Mouse (Mus musculus) gastrocnemius, postnatal 10 days (tissue): Measurements from ENCODE around the gene Apol9b. TPM values are rescaled to one million over a fixed set of nuclear protein-coding genes. Genes with fewer than 3 reads are reported as not detected.
A peak's percentile ranks its signal among the peaks of the same experiment; 100 is the strongest.

ENCODE experiments used
- DNase-seq: peaks from one replicate; pipeline ENCODE4 v3.0.0; 2021; ENCODE audit warnings: mixed read lengths
- total RNA-seq, 2 experiments: library from RNA; stranded (reverse); gene quantifications; 2 replicates each; pipeline ENCODE4 v1.2.3; 2021

Apol9b gene
- total RNA-seq, 2 experiments from 2014 or later: not detected

- no peak for DNase-seq
These were observed 19.6 kb downstream of the Apol9b start for GRCm38 (mm10) chr15:77748414-77748813.

DNA sequence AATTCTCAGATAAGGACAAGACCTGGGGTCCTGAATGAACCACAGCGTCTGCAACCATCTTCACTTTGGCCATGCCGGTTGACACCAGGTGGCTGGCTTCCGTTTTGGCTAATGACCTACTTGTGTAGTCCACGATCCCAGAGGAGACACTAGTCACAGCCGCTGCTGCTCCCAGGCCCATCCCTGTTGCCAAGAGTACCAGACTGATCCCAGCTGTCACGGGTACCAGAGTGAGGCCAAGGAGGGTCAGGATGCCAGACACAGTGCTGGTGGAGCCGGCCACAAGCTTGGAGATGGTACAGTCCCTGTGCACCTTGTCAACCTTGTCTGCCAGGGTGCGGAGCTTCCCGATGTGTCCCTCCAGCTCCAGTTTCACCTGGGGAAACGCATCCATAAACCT, 20.9 kb downstream of the Apol9b start:
- no peak for DNase-seq

- DNase-seq: no peak
These were observed 21.6 kb downstream of the Apol9b start for GRCm38 (mm10) chr15:77750461-77750860.

GRCm38 (mm10) chr15:77752443-77752842, 23.6 kb downstream of the Apol9b start:
- no peak for DNase-seq

DNA sequence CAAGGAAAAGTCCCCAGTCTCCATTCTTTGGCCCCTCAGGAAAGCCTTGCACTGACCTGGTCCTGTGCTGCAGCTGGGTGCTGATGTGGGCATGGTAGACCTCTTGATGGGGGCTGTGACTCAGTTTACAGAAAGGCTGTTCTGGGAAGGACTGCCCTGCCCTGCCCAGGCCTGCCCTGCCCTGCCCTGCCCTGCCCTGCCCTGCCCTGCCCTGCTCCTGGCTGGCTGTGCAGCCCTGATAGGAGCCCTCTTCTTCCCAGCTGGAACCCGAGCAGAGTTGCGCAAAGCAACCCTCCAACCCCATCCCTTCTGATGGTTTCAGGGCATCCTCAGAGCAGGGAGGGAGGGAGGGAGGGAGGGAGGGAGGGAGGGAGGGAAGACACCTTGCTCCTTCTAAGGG, 26.3 kb downstream of the Apol9b start:
- DNase-seq: no peak

DNA sequence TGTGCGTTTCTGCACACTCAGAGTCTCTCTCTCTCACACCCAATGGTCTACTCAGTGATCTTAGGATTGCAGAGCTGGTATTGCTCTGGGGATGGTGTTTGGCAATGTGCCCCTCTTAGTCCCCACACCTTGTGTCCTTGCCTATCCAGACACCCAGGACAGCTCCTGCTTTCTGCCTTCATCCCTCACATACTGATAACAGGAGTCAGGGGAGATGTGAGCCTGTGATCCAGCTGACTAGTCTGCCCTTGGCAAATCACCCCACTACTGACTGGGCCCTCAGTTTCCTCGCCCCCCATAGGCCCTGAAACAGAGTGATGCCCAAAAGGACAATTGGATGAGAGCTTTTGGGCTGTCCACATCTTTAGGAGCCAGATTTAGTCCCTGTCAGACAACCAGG, 27.2 kb downstream of the Apol9b start:
- no peak for DNase-seq

- DNase-seq: no peak
These were observed 28.0 kb downstream of the Apol9b start, which contains the start of gene Apol8 for GRCm38 (mm10) chr15:77756848-77757247. Apol8 (minus strand) TSS chr15:77757003.

- no peak for DNase-seq
These were observed 28.9 kb downstream of the Apol9b start for GRCm38 (mm10) chr15:77757586-77758226.

DNA sequence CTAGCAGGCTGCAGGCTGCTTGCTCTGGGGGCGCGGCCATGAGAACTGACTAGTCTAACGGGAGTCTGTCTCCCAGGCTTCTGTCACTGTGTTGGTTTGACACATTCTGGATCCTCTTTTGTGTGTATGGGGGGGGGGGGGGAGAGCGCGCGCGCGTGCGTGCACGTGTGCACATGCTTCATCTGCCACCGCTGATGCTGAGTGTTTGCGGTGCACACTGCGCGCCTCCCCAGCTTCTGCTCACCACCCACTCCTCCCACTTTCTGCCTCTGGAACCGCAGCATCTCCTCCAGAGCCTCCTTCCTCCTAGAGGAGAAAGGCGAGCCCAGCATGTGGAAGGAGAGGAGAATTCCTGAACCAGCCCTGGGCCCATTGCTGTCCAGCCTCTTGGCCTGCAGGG, 31.2 kb downstream of the Apol9b start:
- no peak for DNase-seq

- DNase-seq: no peak
These were observed 32.2 kb downstream of the Apol9b start for GRCm38 (mm10) chr15:77761083-77761482.

DNA sequence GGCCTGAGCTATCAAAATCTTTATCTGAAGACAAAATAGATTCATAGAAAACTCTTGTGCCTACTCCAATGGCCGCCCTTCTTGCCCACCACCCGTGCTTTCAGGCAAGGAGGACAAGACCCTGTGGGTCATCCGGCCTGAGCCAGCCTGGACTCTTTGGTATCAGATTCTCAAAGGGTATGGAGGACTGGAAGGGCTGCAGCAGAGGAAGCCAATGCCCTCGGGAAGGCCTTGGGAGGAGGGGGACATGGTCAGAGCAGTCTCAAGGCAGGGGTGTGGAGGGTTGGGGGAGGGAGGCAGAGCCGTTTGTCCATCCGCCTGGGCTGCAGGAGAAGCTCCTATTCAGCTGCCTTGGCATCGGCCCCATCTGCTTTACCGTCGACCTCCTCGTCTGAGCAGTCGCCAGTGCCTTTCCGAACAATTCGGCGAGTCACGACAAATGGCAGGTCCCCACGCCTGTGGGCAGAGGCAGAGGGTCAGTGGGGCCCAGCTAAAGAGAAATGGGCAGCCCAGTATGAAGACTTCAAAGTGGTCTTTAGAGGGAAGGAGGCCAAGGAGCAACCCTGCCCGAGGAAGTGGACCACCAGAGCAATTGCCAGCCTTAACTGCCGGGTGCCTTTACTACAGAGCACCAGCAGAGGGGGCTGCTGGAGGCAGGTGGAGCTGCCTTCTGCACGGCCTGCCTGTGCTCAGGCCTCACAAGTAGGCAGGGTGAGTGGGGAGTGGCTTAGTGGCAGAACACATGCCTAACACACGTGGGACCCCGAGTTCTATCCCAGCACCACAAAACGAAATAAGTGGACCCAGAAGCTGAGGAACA, 32.9 kb downstream of the Apol9b start:
- DNase-seq: peak; percentile 41

DNA sequence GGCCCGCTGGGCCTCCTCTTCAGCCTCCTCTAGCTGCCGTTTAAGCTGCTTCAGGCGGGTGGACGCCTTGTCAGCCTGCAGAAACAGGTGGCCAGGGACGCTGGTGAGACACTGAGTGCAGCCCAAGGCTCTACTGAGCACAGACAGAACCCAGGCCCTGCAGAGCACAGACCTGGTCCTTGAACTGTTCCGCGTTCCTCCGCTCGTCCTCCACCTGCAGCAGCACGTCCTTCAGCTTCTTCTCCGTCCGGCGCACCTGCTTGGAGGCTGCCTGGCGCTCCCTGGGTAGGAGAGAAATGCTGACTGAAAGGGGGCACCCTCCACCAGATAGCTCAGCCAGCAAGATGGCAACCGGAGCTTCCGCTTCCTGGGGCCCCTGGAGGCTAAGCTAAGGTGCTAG, 34.2 kb downstream of the Apol9b start:
- DNase-seq: no peak

- peak; percentile 35 for DNase-seq
These were observed 34.9 kb downstream of the Apol9b start for GRCm38 (mm10) chr15:77763702-77764101.

- DNase-seq: peak; percentile 69
These were observed 35.7 kb downstream of the Apol9b start for GRCm38 (mm10) chr15:77764391-77765006.

GRCm38 (mm10) chr15:77765484-77766093, 36.8 kb downstream of the Apol9b start:
- no peak for DNase-seq

- no peak for DNase-seq
These were observed 38.1 kb downstream of the Apol9b start for GRCm38 (mm10) chr15:77766981-77767380.

DNA sequence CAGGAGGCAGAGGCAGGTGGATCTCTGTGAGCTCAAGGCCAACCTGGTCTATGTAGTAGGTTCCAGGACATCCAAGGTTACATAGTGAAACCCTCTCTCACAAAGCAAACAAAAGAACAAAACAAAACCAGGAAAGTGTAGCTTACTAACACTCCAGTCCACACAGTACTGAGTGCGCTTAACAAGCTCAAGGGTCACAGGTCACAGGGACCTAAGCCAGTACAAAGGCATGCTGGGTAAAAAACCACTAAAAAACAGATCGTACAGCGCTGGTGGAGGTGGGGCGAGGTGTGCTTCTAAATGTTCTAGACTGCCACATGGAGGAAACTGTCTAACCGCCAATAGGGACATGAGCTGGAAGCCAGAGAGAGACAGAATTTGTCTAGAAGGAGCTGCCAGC, 41.5 kb downstream of the Apol9b start:
- DNase-seq: no peak

DNA sequence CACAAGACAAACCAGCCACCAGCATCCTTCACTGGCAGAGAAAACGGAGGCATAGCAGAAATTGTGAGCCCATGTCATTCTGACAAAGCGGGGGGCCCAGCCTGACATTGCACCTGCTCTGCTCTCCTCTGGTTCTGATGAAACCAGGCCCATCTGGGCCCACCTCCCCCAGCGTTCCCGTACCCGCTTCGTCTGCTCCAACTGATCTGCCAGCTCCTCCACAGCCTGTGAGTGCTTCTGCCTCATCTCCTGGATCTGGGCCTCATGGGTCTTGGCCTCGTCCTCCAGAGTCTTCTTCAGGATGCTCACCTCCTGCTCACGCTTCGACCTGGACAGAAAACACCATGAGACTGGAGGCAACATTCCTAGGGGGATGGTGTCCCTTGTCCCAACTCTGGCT, 42.1 kb downstream of the Apol9b start:
- DNase-seq: no peak

DNA sequence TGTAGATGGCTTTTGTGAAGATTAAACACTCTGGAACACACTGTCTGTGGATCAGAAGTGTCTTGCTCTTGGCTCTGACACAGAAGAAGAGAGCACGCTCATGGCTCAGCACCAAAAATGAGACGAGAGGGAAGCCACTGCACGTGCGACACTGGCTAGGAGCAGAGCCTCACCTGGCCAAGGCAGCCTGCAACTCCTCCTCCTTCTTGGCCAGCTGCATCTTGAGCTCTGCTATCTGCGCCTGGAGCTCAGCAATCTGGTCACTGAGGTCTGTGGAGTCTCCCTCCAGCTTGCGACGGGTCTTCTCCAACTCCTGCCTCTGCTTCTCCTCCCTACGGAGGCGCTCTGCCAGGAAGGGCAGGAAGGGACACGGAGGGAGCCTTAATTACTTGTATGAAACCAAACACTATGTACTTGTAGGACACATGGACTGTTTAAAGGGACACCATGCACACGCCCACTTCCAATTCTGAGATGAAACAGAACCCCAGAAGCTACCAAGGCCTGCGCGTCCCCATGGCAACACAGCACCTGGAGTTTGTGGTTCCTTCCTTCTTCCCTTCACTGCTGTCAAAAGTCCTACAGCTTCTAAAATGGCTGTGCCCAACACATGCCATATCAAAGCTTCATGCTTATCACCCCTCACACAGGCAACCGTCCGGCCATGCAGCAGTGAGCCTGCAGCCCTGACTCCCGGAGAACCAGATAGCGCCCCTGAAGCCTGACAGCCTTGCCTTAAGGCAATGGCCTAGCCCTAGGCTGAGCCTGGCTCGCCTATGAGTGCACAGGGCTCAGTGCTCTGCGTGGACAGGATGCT, 44.5 kb downstream of the Apol9b start:
- no peak for DNase-seq

DNA sequence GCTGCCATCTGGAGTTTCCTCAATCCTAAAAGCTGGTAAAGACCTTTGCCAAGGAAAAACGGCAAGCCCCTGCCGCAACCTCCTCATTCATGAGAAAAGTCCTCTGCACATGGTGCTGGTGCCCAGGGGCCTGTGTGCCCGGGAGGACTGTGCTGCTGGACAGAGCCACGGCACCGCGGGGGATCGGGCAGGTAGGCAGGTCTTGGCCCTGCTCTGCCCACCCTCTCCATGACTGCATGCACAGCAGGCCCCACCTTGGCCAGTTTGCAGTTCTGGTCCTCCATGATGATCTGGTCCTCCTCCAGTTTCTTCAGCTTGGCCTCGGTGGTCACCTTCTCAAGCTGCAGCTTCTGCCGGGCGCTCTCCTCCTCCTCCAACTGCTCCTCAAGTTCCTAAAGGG, 45.5 kb downstream of the Apol9b start:
- DNase-seq: no peak

DNA sequence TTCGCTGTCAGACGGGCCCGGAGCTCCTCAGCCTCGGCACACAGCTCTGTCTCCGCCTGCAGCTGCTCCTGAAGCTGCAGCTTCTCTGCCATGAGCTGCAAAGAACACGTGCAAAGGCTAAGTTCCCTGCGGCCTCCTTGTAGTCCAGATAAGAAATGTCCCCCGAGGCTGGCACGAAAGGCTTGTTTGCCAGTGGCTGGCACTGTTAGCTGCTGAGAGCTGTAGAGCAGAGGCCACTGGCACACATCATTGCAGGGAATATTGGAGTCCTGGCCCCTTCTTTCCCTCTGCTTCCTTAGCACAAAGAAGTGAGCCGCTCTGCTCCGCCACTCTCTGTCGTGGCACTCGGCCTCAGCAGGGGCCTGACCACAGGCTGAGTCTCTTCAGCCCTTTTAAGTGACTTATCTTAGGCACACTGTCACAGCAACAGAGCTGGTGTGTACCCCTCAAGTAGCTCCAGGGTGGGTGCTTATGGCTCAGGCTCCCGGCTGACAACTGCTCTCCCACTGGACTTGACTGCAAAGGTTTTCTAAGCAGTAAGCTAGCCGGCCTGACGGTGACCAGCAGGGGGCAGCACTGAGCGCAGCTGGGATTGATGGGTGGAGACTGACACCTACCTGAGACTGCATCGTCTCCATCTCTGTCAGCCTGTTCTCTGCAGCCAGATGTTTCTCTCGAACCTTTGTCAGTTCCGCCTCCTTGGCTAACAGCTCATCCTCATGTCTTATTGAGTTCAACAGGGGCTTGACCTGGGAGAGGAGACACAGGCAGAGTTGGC, 46.5 kb downstream of the Apol9b start:
- DNase-seq: peak; percentile 92
